Comparison of ENCODE assay signal across 21 mouse cellular contexts in genomic region chr15:77146942-77147341, GRCm38 (mm10).
"Had no signal": no experiment of that assay in that cellular context is flagged by ENCODE, and none has a peak within 500 bp of the region (broad histone marks: within the 10 kb centered on the region; RNA-seq: fewer than 3 reads in every experiment).

No protein-coding gene starts in this region.

- H3K36me3 ChIP-seq: liver, embryonic 13.5 days; liver, embryonic 15.5 days; lung, embryonic 15.5 days; midbrain, embryonic 13.5 days had no signal

- H3K4me3 ChIP-seq: liver, embryonic 13.5 days; liver, embryonic 15.5 days; lung, embryonic 15.5 days; megakaryocyte, embryonic 14.5 days; midbrain, embryonic 13.5 days had no signal

- DNase-seq: liver, embryonic 13.5 days; liver, postnatal 0 days; lung, adult 2 months; lung, postnatal 14 days; lung, postnatal 36 days; retina, postnatal 1 day; right cerebral cortex, adult 18-20 months; right cerebral cortex, postnatal 25 days; right cerebral cortex, postnatal 4 days; spleen, adult 18-20 months; thymus, adult 2 months; thymus, postnatal 25 days; thymus, postnatal 4 days had no signal

- ATAC-seq: liver, postnatal 0 days; lung, postnatal 0 days; midbrain, embryonic 13.5 days had no signal

- H3K4me2 ChIP-seq: liver, embryonic 11.5 days; liver, embryonic 13.5 days; liver, embryonic 15.5 days; lung, embryonic 15.5 days; midbrain, embryonic 11.5 days had no signal

- H3K9ac ChIP-seq: liver, embryonic 13.5 days; liver, embryonic 15.5 days; liver, postnatal 0 days; lung, embryonic 15.5 days; midbrain, embryonic 13.5 days had no signal

- H3K9me3 ChIP-seq: liver, embryonic 13.5 days; liver, embryonic 15.5 days; lung, embryonic 15.5 days; megakaryocyte, embryonic 14.5 days; midbrain, embryonic 13.5 days had no signal

- H3K27ac ChIP-seq: liver, embryonic 13.5 days; liver, embryonic 15.5 days; lung, embryonic 15.5 days; macrophage; midbrain, embryonic 13.5 days had no signal

- H3K27me3 ChIP-seq: liver, embryonic 13.5 days; liver, embryonic 15.5 days; lung, embryonic 15.5 days; midbrain, embryonic 13.5 days had no signal
